25 mouse cellular contexts compared by ENCODE assay signal in genomic region chr2:110133356-110134115, GRCm38 (mm10).
DNase-seq lines count a peak whose midpoint lies in the region; ATAC-seq and TF ChIP-seq lines count a peak whose summit lies in the region.
"Had no signal": no experiment of that assay in that cellular context is flagged by ENCODE, and none has a peak within 500 bp of the region (broad histone marks: within the 10 kb centered on the region; RNA-seq: fewer than 3 reads in every experiment).

No protein-coding gene starts in this region.

- peak overlapping the region; percentile 66 for H3K27ac ChIP-seq in kidney, embryonic 16.5 days (ENCODE audit: low read length)
- H3K27ac ChIP-seq in stomach, postnatal 0 days (replicated peaks) = no peak overlapping the region
- H3K27ac ChIP-seq in forebrain, embryonic 10.5 days = no peak overlapping the region
- H3K27ac ChIP-seq: forebrain, embryonic 13.5 days; hindbrain, embryonic 13.5 days; intestine, embryonic 15.5 days; liver, embryonic 12.5 days; midbrain, embryonic 15.5 days; neural tube, embryonic 15.5 days; stomach, embryonic 15.5 days had no signal

- no peak overlapping the region for H3K4me2 ChIP-seq in kidney, embryonic 16.5 days (replicated peaks; ENCODE audit: low read depth, low read length)
- H3K4me2 ChIP-seq in stomach, postnatal 0 days (replicated peaks; ENCODE audit: low read depth) = no peak overlapping the region
- H3K4me2 ChIP-seq: forebrain, embryonic 13.5 days; heart, embryonic 11.5 days; hindbrain, embryonic 13.5 days; intestine, embryonic 15.5 days; liver, embryonic 12.5 days; midbrain, embryonic 15.5 days; neural tube, embryonic 15.5 days; stomach, embryonic 15.5 days had no signal

- DNase-seq in heart, adult 18-20 months = peak; percentile 4 to 7
- DNase-seq in heart, postnatal 10 days = no peak
- peak; percentile 11 for DNase-seq in Muller cell, postnatal 12 days (ENCODE audit: inconsistent ontology term)
- DNase-seq in stomach, postnatal 0 days (ENCODE audit: low spot score) = no peak
- no peak for DNase-seq in forebrain, embryonic 10.5 days (ENCODE audit: extremely low spot score, low spot score)
- DNase-seq in urinary bladder, postnatal 4 days (ENCODE audit: low spot score in 2 of 2) = no peak
- DNase-seq: adrenal gland, postnatal 10 days; B cell, adult 2 months; cerebellum, adult 9-11 months; gastrocnemius, postnatal 36 days; left cerebral cortex, postnatal 4 days; lung, adult 2 months; right cerebral cortex, postnatal 14 days; thymus, adult 2 months had no signal

- H3K9me3 ChIP-seq in kidney, embryonic 16.5 days (ENCODE audit: low read length) = no peaks in the 10 kb centered on the region
- H3K9me3 ChIP-seq in stomach, postnatal 0 days (ENCODE audit: control insufficient read depth, low read length) = no peaks in the 10 kb centered on the region
- no peaks in the 10 kb centered on the region for H3K9me3 ChIP-seq in forebrain, embryonic 10.5 days
- H3K9me3 ChIP-seq: forebrain, embryonic 13.5 days; hindbrain, embryonic 13.5 days; intestine, embryonic 15.5 days; liver, embryonic 12.5 days; midbrain, embryonic 15.5 days; neural tube, embryonic 15.5 days; stomach, embryonic 15.5 days had no signal

- TF ChIP-seq CTCF in stomach, postnatal 0 days (IDR thresholded peaks at IDR 0.05; ENCODE audit: low read depth) = no peak

- H3K9ac ChIP-seq in kidney, embryonic 16.5 days (replicated peaks; ENCODE audit: low read length) = no peak overlapping the region
- no peak overlapping the region for H3K9ac ChIP-seq in stomach, postnatal 0 days (ENCODE audit: low read length)
- H3K9ac ChIP-seq: forebrain, embryonic 13.5 days; hindbrain, embryonic 13.5 days; intestine, embryonic 15.5 days; liver, embryonic 12.5 days; midbrain, embryonic 15.5 days; neural tube, embryonic 15.5 days; stomach, embryonic 15.5 days had no signal

- TF ChIP-seq EP300 in stomach, postnatal 0 days (optimal IDR thresholded peaks at IDR 0.05) = no peak

- no peak for ATAC-seq in kidney, embryonic 16.5 days (ENCODE audit: low FRiP score, low TSS enrichment)
- ATAC-seq in stomach, postnatal 0 days (ENCODE audit: low FRiP score, low TSS enrichment) = peak; percentile 38; the same call in 1 of the 2 replicates
- ATAC-seq: forebrain, embryonic 13.5 days; intestine, embryonic 15.5 days; liver, embryonic 12.5 days; midbrain, embryonic 15.5 days had no signal

- peaks cover 12% of the 10 kb centered on the region; the same call in 1 of the 2 replicates for H3K4me1 ChIP-seq in kidney, embryonic 16.5 days (ENCODE audit: insufficient read depth, low read length)
- no peaks in the 10 kb centered on the region for H3K4me1 ChIP-seq in stomach, postnatal 0 days (replicated peaks; ENCODE audit: control insufficient read depth, insufficient read depth)
- peaks cover 7% of the 10 kb centered on the region; the same call in 1 of the 2 replicates for H3K4me1 ChIP-seq in forebrain, embryonic 10.5 days
- H3K4me1 ChIP-seq: forebrain, embryonic 13.5 days; hindbrain, embryonic 13.5 days; intestine, embryonic 15.5 days; liver, embryonic 12.5 days; megakaryocyte, embryonic 14.5 days; midbrain, embryonic 15.5 days; neural tube, embryonic 15.5 days; stomach, embryonic 15.5 days had no signal

- no peak overlapping the region for H3K4me3 ChIP-seq in kidney, embryonic 16.5 days (ENCODE audit: low read length)
- H3K4me3 ChIP-seq in stomach, postnatal 0 days (ENCODE audit: low read depth, low read length) = no peak overlapping the region
- H3K4me3 ChIP-seq in forebrain, embryonic 10.5 days = no peak overlapping the region
- H3K4me3 ChIP-seq: forebrain, embryonic 13.5 days; hindbrain, embryonic 13.5 days; intestine, embryonic 15.5 days; liver, embryonic 12.5 days; megakaryocyte, embryonic 14.5 days; midbrain, embryonic 15.5 days; myocyte; neural tube, embryonic 15.5 days; stomach, embryonic 15.5 days had no signal

- intact Hi-C loops in heart, postnatal 10 days (cut with DNase I) = no loop called here

- no peaks in the 10 kb centered on the region for H3K36me3 ChIP-seq in kidney, embryonic 16.5 days (ENCODE audit: insufficient read depth, low read length)
- H3K36me3 ChIP-seq in stomach, postnatal 0 days (ENCODE audit: control insufficient read depth, insufficient read depth, low read length) = no peaks in the 10 kb centered on the region
- H3K36me3 ChIP-seq in forebrain, embryonic 10.5 days (replicated peaks) = no peaks in the 10 kb centered on the region
- H3K36me3 ChIP-seq: hindbrain, embryonic 13.5 days; intestine, embryonic 15.5 days; liver, embryonic 12.5 days; midbrain, embryonic 15.5 days; neural tube, embryonic 15.5 days; stomach, embryonic 15.5 days had no signal

- 80% methylated on average over 3 of the region's 3 CpGs for WGBS in kidney, embryonic 16.5 days
- 70% methylated on average over 3 of the region's 3 CpGs for WGBS in stomach, postnatal 0 days
- 77% methylated on average over 3 of the region's 3 CpGs for WGBS in forebrain, embryonic 10.5 days

- H3K27me3 ChIP-seq in kidney, embryonic 16.5 days (ENCODE audit: insufficient read depth, low read length) = no peaks in the 10 kb centered on the region
- H3K27me3 ChIP-seq in stomach, postnatal 0 days (ENCODE audit: control insufficient read depth, insufficient read depth, low read length) = no peaks in the 10 kb centered on the region
- no peaks in the 10 kb centered on the region for H3K27me3 ChIP-seq in forebrain, embryonic 10.5 days (ENCODE audit: poor library complexity, severe bottlenecking)
- H3K27me3 ChIP-seq: forebrain, embryonic 13.5 days; hindbrain, embryonic 13.5 days; intestine, embryonic 15.5 days; liver, embryonic 12.5 days; megakaryocyte, embryonic 14.5 days; midbrain, embryonic 15.5 days; neural tube, embryonic 15.5 days; stomach, embryonic 15.5 days had no signal

Comparison
In these comparisons a context has a peak if more than half of its experiments do, and no peak if none do; other contexts are left out.
1. DNase-seq: peak in heart, adult 18-20 months (2 of 2) and Muller cell, postnatal 12 days (single experiment); none in heart, postnatal 10 days (0 of 2), stomach, postnatal 0 days (single experiment), forebrain, embryonic 10.5 days (single experiment) and urinary bladder, postnatal 4 days (0 of 2).